Mouse (Mus musculus): ENCODE data around the gene Sema3b. TPM values are rescaled to one million over a fixed set of nuclear protein-coding genes. Genes with fewer than 3 reads are reported as not detected.

The Sema3b gene
- polyA plus RNA-seq, 1 experiment from 2014 or later, result 13.6 TPM

- Histone ChIP-seq H3K27ac (no peak overlapping the region), H3K36me3 (peaks cover 16% of the 10 kb centered on the region), H3K4me3 (no peak overlapping the region), H3K4me1 (peaks cover 69% of the 10 kb centered on the region), H3K4me2 (no peak overlapping the region), H3K9me3 (no peaks in the 10 kb centered on the region), H3K9ac (no peak overlapping the region), H3K27me3 (no peaks in the 10 kb centered on the region)
- 88% methylated on average over 10 of the region's 10 CpGs for WGBS
- ATAC-seq (ENCODE audit: insufficient number of reproducible peaks, low FRiP score, low TSS enrichment, low read depth), result no peak
Observed at GRCm38 (mm10) chr9:107548820-107549219, 60.2 kb downstream of the Sema3b start.

DNA sequence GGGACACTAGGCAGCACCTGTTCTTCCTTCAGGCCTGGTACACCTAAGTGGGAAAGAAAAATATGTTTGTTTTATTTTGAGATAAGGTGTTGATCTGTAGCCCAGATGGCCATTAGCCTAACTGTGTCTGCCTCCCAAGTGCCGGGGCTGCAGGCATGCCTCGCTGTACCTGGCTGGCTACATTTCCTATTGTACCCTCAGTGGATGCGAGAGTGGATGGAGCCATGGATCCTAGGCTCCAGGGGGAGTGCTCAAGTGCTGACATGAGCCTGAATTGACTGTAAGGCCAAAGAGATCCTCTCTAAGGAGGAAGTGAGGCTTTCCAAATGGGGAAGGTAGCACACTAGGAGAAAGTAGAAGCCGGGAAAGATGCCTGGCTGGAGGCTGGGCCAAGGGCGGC lies 61.1 kb downstream of the Sema3b start:
- H3K36me3 ChIP-seq, result peaks cover 21% of the 10 kb centered on the region
- H3K9ac ChIP-seq, result no peak overlapping the region
- ATAC-seq (ENCODE audit: insufficient number of reproducible peaks, low FRiP score, low TSS enrichment, low read depth), result no peak
- no peaks in the 10 kb centered on the region for H3K27me3 ChIP-seq
- WGBS, result 75% methylated on average over 5 of the region's 5 CpGs
- H3K27ac ChIP-seq, result no peak overlapping the region
- no peaks in the 10 kb centered on the region for H3K9me3 ChIP-seq
- peaks cover 63% of the 10 kb centered on the region for H3K4me1 ChIP-seq
- H3K4me2 ChIP-seq, result no peak overlapping the region
- H3K4me3 ChIP-seq, result no peak overlapping the region

Other genes with a start within 250 kb of the Sema3b start
- gene Cacna2d2, start 209.6 kb downstream of the Sema3b start, polyA plus RNA-seq (2015; fragmentation: Nextera tagmentation; extraction: Ambion mirVana), result 0.37 and 0.41 TPM in 2 replicates
- gene Tmem115, start 75.3 kb downstream of the Sema3b start, polyA plus RNA-seq (2015; fragmentation: Nextera tagmentation; extraction: Ambion mirVana), result 51.1 and 51.8 TPM in 2 replicates
- gene Cyb561d2, start 67.0 kb downstream of the Sema3b start, polyA plus RNA-seq (2015; fragmentation: Nextera tagmentation; extraction: Ambion mirVana), result 25.9 and 26.0 TPM in 2 replicates
- 40.4 and 44.1 TPM in 2 replicates for gene Nprl2, start 67.0 kb downstream of the Sema3b start, polyA plus RNA-seq (2015; fragmentation: Nextera tagmentation; extraction: Ambion mirVana)
- 1.0 and 1.3 TPM in 2 replicates for gene Zmynd10, start 61.9 kb downstream of the Sema3b start, polyA plus RNA-seq (2015; fragmentation: Nextera tagmentation; extraction: Ambion mirVana)
- gene Rassf1, start 57.7 kb downstream of the Sema3b start, polyA plus RNA-seq (2015; fragmentation: Nextera tagmentation; extraction: Ambion mirVana), result 89.7 and 95.4 TPM in 2 replicates
- 35.9 and 37.3 TPM in 2 replicates for gene Tusc2, start 46.0 kb downstream of the Sema3b start, polyA plus RNA-seq (2015; fragmentation: Nextera tagmentation; extraction: Ambion mirVana)
- gene Hyal2, start 41.3 kb downstream of the Sema3b start, polyA plus RNA-seq (2015; fragmentation: Nextera tagmentation; extraction: Ambion mirVana), result 101 and 104 TPM in 2 replicates
- gene Hyal1, start 32.3 kb downstream of the Sema3b start, polyA plus RNA-seq (2015; fragmentation: Nextera tagmentation; extraction: Ambion mirVana), result 12.8 and 13.7 TPM in 2 replicates
- gene Naa80, start 30.3 kb downstream of the Sema3b start, polyA plus RNA-seq (2015; fragmentation: Nextera tagmentation; extraction: Ambion mirVana), result 17.6 and 21.4 TPM in 2 replicates
- 1.6 and 1.8 TPM in 2 replicates for gene Hyal3, start 28.4 kb downstream of the Sema3b start, polyA plus RNA-seq (2015; fragmentation: Nextera tagmentation; extraction: Ambion mirVana)
- gene Ifrd2, start 21.6 kb downstream of the Sema3b start, polyA plus RNA-seq (2015; fragmentation: Nextera tagmentation; extraction: Ambion mirVana), result 45.9 and 58.8 TPM in 2 replicates
- gene Gnai2, start 26.1 kb upstream of the Sema3b start, polyA plus RNA-seq (2015; fragmentation: Nextera tagmentation; extraction: Ambion mirVana), result 385 and 394 TPM in 2 replicates
- 5.0 and 5.1 TPM in 2 replicates for gene Slc38a3, start 60.3 kb upstream of the Sema3b start, polyA plus RNA-seq (2015; fragmentation: Nextera tagmentation; extraction: Ambion mirVana)
- gene Gnat1, start 70.5 kb upstream of the Sema3b start, polyA plus RNA-seq (2015; fragmentation: Nextera tagmentation; extraction: Ambion mirVana), result 2.8 TPM in 2 replicates
- 26.6 and 38.2 TPM in 2 replicates for gene Sema3f, start 101.2 kb upstream of the Sema3b start, polyA plus RNA-seq (2015; fragmentation: Nextera tagmentation; extraction: Ambion mirVana)
- gene Rbm5, start 161.8 kb upstream of the Sema3b start, polyA plus RNA-seq (2015; fragmentation: Nextera tagmentation; extraction: Ambion mirVana), result 193 and 212 TPM in 2 replicates